Mouse (Mus musculus): ENCODE data around the gene Hoxd11. TPM values are rescaled to one million over a fixed set of nuclear protein-coding genes. Genes with fewer than 3 reads are reported as not detected.
A peak's percentile ranks its signal among the peaks of the same experiment; 100 is the strongest.

Hoxd11 gene
- polyA plus RNA-seq, 1 experiment = 2.8 TPM

GRCm38 (mm10) chr2:74693432-74693827, 14.1 kb downstream of the Hoxd11 start:
- peak overlapping the region; percentile 12 for H3K4me3 ChIP-seq (ENCODE audit: insufficient read depth, low read length)
- TF ChIP-seq CTCF (IDR thresholded peaks at IDR 0.05; ENCODE audit: borderline replicate concordance, insufficient read depth, low read length) (no peak), POLR2A (IDR thresholded peaks at IDR 0.05; ENCODE audit: low read depth, low read length) (no peak)
- no peak overlapping the region for H3K27ac ChIP-seq (ENCODE audit: insufficient read depth, low read length)
- H3K4me1 ChIP-seq (ENCODE audit: control insufficient read depth, insufficient read depth, low read length) = no peaks in the 10 kb centered on the region

- Histone ChIP-seq H3K4me1 (ENCODE audit: control insufficient read depth, insufficient read depth, low read length) (no peaks in the 10 kb centered on the region), H3K27ac (ENCODE audit: insufficient read depth, low read length) (no peak overlapping the region), H3K4me3 (ENCODE audit: insufficient read depth, low read length) (peak overlapping the region; percentile 10; the same call in 1 of the 2 replicates)
- TF ChIP-seq CTCF (IDR thresholded peaks at IDR 0.05; ENCODE audit: borderline replicate concordance, insufficient read depth, low read length) (no peak), POLR2A (IDR thresholded peaks at IDR 0.05; ENCODE audit: low read depth, low read length) (no peak)
Observed at GRCm38 (mm10) chr2:74694066-74694465, 14.7 kb downstream of the Hoxd11 start.

GRCm38 (mm10) chr2:74695383-74695782, 16.0 kb downstream of the Hoxd11 start:
- Histone ChIP-seq H3K4me3 (ENCODE audit: insufficient read depth, low read length) (no peak overlapping the region), H3K4me1 (ENCODE audit: control insufficient read depth, insufficient read depth, low read length) (no peaks in the 10 kb centered on the region), H3K27ac (ENCODE audit: insufficient read depth, low read length) (no peak overlapping the region)
- TF ChIP-seq CTCF (IDR thresholded peaks at IDR 0.05; ENCODE audit: borderline replicate concordance, insufficient read depth, low read length) (no peak), POLR2A (IDR thresholded peaks at IDR 0.05; ENCODE audit: low read depth, low read length) (no peak)

- no peaks in the 10 kb centered on the region for H3K4me1 ChIP-seq (ENCODE audit: control insufficient read depth, insufficient read depth, low read length)
- no peak overlapping the region for H3K27ac ChIP-seq (ENCODE audit: insufficient read depth, low read length)
- TF ChIP-seq POLR2A (IDR thresholded peaks at IDR 0.05; ENCODE audit: low read depth, low read length) = no peak
- TF ChIP-seq CTCF (IDR thresholded peaks at IDR 0.05; ENCODE audit: borderline replicate concordance, insufficient read depth, low read length) = no peak
- no peak overlapping the region for H3K4me3 ChIP-seq (ENCODE audit: insufficient read depth, low read length)
Observed at GRCm38 (mm10) chr2:74695813-74696430, 16.6 kb downstream of the Hoxd11 start.

- TF ChIP-seq CTCF (IDR thresholded peaks at IDR 0.05; ENCODE audit: borderline replicate concordance, insufficient read depth, low read length) (no peak), POLR2A (IDR thresholded peaks at IDR 0.05; ENCODE audit: low read depth, low read length) (no peak)
- H3K27ac ChIP-seq (ENCODE audit: insufficient read depth, low read length) = no peak overlapping the region
- H3K4me1 ChIP-seq (ENCODE audit: control insufficient read depth, insufficient read depth, low read length) = no peaks in the 10 kb centered on the region
- no peak overlapping the region for H3K4me3 ChIP-seq (ENCODE audit: insufficient read depth, low read length)
Observed at GRCm38 (mm10) chr2:74696442-74697335, 17.3 kb downstream of the Hoxd11 start.

GRCm38 (mm10) chr2:74697567-74698121, 18.3 kb downstream of the Hoxd11 start, which contains the start of gene Hoxd9:
Gene Hoxd9 (plus strand): TSS chr2:74697727.
- Histone ChIP-seq H3K27ac (ENCODE audit: insufficient read depth, low read length) (no peak within 1 kb of the TSS), H3K4me3 (ENCODE audit: insufficient read depth, low read length) (peak within 1 kb of the TSS; percentile 32), H3K4me1 (ENCODE audit: control insufficient read depth, insufficient read depth, low read length) (no peaks in the 10 kb centered on the region)
- TF ChIP-seq CTCF (IDR thresholded peaks at IDR 0.05; ENCODE audit: borderline replicate concordance, insufficient read depth, low read length) (no peak), POLR2A (IDR thresholded peaks at IDR 0.05; ENCODE audit: low read depth, low read length) (peak; percentile 42; the same call in 1 of the 2 replicates)

- peak overlapping the region; percentile 32 for H3K4me3 ChIP-seq (ENCODE audit: insufficient read depth, low read length)
- TF ChIP-seq CTCF (IDR thresholded peaks at IDR 0.05; ENCODE audit: borderline replicate concordance, insufficient read depth, low read length) (no peak), POLR2A (IDR thresholded peaks at IDR 0.05; ENCODE audit: low read depth, low read length) (no peak)
- H3K27ac ChIP-seq (ENCODE audit: insufficient read depth, low read length) = no peak overlapping the region
- no peaks in the 10 kb centered on the region for H3K4me1 ChIP-seq (ENCODE audit: control insufficient read depth, insufficient read depth, low read length)
Observed at GRCm38 (mm10) chr2:74698201-74699052, 19.1 kb downstream of the Hoxd11 start.

- Histone ChIP-seq H3K4me3 (ENCODE audit: insufficient read depth, low read length) (peak overlapping the region; percentile 32; the same call in 1 of the 2 replicates), H3K27ac (ENCODE audit: insufficient read depth, low read length) (no peak overlapping the region), H3K4me1 (ENCODE audit: control insufficient read depth, insufficient read depth, low read length) (no peaks in the 10 kb centered on the region)
- TF ChIP-seq POLR2A (IDR thresholded peaks at IDR 0.05; ENCODE audit: low read depth, low read length) = no peak
- no peak for TF ChIP-seq CTCF (IDR thresholded peaks at IDR 0.05; ENCODE audit: borderline replicate concordance, insufficient read depth, low read length)
Observed at GRCm38 (mm10) chr2:74699053-74699430, 19.7 kb downstream of the Hoxd11 start.
